Mouse (Mus musculus) limb, embryonic 11.5 days (tissue): ENCODE data around the gene Ccser2. TPM values are rescaled to one million over a fixed set of nuclear protein-coding genes. Genes with fewer than 3 reads are reported as not detected.

ENCODE experiments used
- ATAC-seq: fragments of 200-750 bp; cut with Nextera tagmentation; 2 replicates; pipeline ENCODE4 v1.8.0; 2017; ENCODE audit warnings: low read depth; ENCODE audit not compliant: insufficient number of reproducible peaks, low FRiP score, low TSS enrichment
- DNase-seq: peaks from one replicate; pipeline ENCODE4 v3.0.0-alpha.2; 2015; ENCODE audit warnings: low spot score
- H3K27ac ChIP-seq: fragments of 300-500 bp; sonication (generic); replicated peaks from 2 replicates; pipeline ENCODE4 v1.5.1; 2014; ENCODE audit warnings: low read depth, mild to moderate bottlenecking, low read length
- H3K27me3 ChIP-seq: fragments of 300-500 bp; sonication (generic); 2 replicates; pipeline ENCODE4 v1.6.1; 2014; ENCODE audit warnings: mild to moderate bottlenecking, low read length, mixed read lengths; ENCODE audit not compliant: control insufficient read depth, insufficient read depth
- H3K36me3 ChIP-seq: fragments of 300-500 bp; sonication (generic); 2 replicates; pipeline ENCODE4 v1.6.1; 2014; ENCODE audit warnings: mild to moderate bottlenecking, low read length, moderate library complexity, mixed read lengths; ENCODE audit not compliant: control insufficient read depth, insufficient read depth
- H3K4me1 ChIP-seq: fragments of 300-500 bp; sonication (generic); 2 replicates; pipeline ENCODE4 v1.6.1; 2014; ENCODE audit warnings: low read length, mixed read lengths; ENCODE audit not compliant: control insufficient read depth, insufficient read depth
- H3K4me2 ChIP-seq: fragments of 300-500 bp; sonication (generic); 2 replicates; pipeline ENCODE4 v1.6.1; 2014; ENCODE audit warnings: low read depth, mild to moderate bottlenecking, moderate library complexity; ENCODE audit not compliant: severe bottlenecking
- H3K4me3 ChIP-seq: fragments of 300-500 bp; sonication (generic); 2 replicates; pipeline ENCODE4 v1.5.1; 2014; ENCODE audit warnings: low read depth, low read length
- H3K9ac ChIP-seq: fragments of 300-500 bp; sonication (generic); 2 replicates; pipeline ENCODE4 v1.6.1; 2014; ENCODE audit warnings: mild to moderate bottlenecking, low read length
- H3K9me3 ChIP-seq: fragments of 300-500 bp; sonication (generic); 2 replicates; pipeline ENCODE4 v1.6.1; 2016; ENCODE audit warnings: low read length; ENCODE audit not compliant: control insufficient read depth
- WGBS: fragments of 180-500 bp; shearing (Covaris S2); extraction: QIAGEN DNeasy Blood & Tissue Kit; methylation state at CpG from one replicate; pipeline ENCODE4 v1.1.7; 2014; 5-methylcytosine and 5-hydroxymethylcytosine counted together
- polyA plus RNA-seq: library from polyadenylated mRNA; unstranded; fragments of >200 nt; fragmentation: Nextera tagmentation; extraction: Ambion mirVana; gene quantifications from 2 replicates; pipeline ENCODE4 v1.2.1, GENCODE M21; 2014

Ccser2 gene
- polyA plus RNA-seq, 1 experiment from 2014 or later, result 29.7 TPM

GRCm38 (mm10) chr14:36870257-36870656, 98.3 kb downstream of the Ccser2 start:
- no peaks in the 10 kb centered on the region for H3K27me3 ChIP-seq
- H3K36me3 ChIP-seq, result no peaks in the 10 kb centered on the region
- DNase-seq, result no peak
- no peak overlapping the region for H3K27ac ChIP-seq
- H3K9ac ChIP-seq, result no peak overlapping the region
- no peak for ATAC-seq
- no peak overlapping the region for H3K4me2 ChIP-seq
- no peak overlapping the region for H3K4me3 ChIP-seq
- H3K4me1 ChIP-seq, result no peaks in the 10 kb centered on the region
- no peaks in the 10 kb centered on the region for H3K9me3 ChIP-seq
- 91% methylated on average over 6 of the region's 6 CpGs for WGBS

- ATAC-seq, result no peak
- WGBS, result 84% methylated on average over 14 of the region's 14 CpGs
Measured at GRCm38 (mm10) chr14:36868769-36869362, 99.7 kb downstream of the Ccser2 start.

GRCm38 (mm10) chr14:36866966-36867700, 101.4 kb downstream of the Ccser2 start:
- Histone ChIP-seq H3K4me1 (no peaks in the 10 kb centered on the region), H3K27me3 (no peaks in the 10 kb centered on the region), H3K9me3 (no peaks in the 10 kb centered on the region), H3K27ac (no peak overlapping the region), H3K9ac (no peak overlapping the region), H3K4me2 (no peak overlapping the region), H3K4me3 (no peak overlapping the region), H3K36me3 (no peaks in the 10 kb centered on the region)
- DNase-seq (peak; percentile 72), ATAC-seq (no peak)
- 18% methylated on average over 6 of the region's 6 CpGs for WGBS

More at GRCm38 (mm10) chr14:36868769-36869362, 99.7 kb downstream of the Ccser2 start:
- Histone ChIP-seq H3K9me3 (no peaks in the 10 kb centered on the region), H3K27me3 (no peaks in the 10 kb centered on the region), H3K9ac (no peak overlapping the region), H3K4me1 (no peaks in the 10 kb centered on the region), H3K4me3 (no peak overlapping the region), H3K27ac (no peak overlapping the region), H3K36me3 (no peaks in the 10 kb centered on the region), H3K4me2 (no peak overlapping the region)
- DNase-seq, result no peak

- no peak for ATAC-seq
- peak; percentile 93 for DNase-seq
- 27% methylated on average over 15 of the region's 15 CpGs for WGBS
- Histone ChIP-seq H3K4me3 (no peak overlapping the region), H3K27ac (no peak overlapping the region), H3K9me3 (no peaks in the 10 kb centered on the region), H3K36me3 (no peaks in the 10 kb centered on the region), H3K9ac (no peak overlapping the region), H3K27me3 (no peaks in the 10 kb centered on the region), H3K4me1 (no peaks in the 10 kb centered on the region), H3K4me2 (no peak overlapping the region)
Measured at GRCm38 (mm10) chr14:36863877-36864489, 104.6 kb downstream of the Ccser2 start.

GRCm38 (mm10) chr14:36862387-36862786, 106.2 kb downstream of the Ccser2 start:
- Histone ChIP-seq H3K4me3 (no peak overlapping the region), H3K36me3 (no peaks in the 10 kb centered on the region), H3K4me2 (no peak overlapping the region), H3K27me3 (no peaks in the 10 kb centered on the region), H3K9ac (no peak overlapping the region), H3K9me3 (no peaks in the 10 kb centered on the region), H3K4me1 (no peaks in the 10 kb centered on the region), H3K27ac (no peak overlapping the region)
- DNase-seq, result peak; percentile 75
- peak; percentile 45; the same call in 1 of the 2 replicates for ATAC-seq
- WGBS, result 28% methylated on average over 7 of the region's 7 CpGs

GRCm38 (mm10) chr14:36858932-36859331, 109.6 kb downstream of the Ccser2 start:
- no peaks in the 10 kb centered on the region for H3K9me3 ChIP-seq
- H3K9ac ChIP-seq, result no peak overlapping the region
- 69% methylated on average over 4 of the region's 4 CpGs for WGBS
- H3K4me3 ChIP-seq, result no peak overlapping the region
- H3K36me3 ChIP-seq, result no peaks in the 10 kb centered on the region
- H3K4me2 ChIP-seq, result no peak overlapping the region
- no peaks in the 10 kb centered on the region for H3K4me1 ChIP-seq
- no peak for DNase-seq
- ATAC-seq, result no peak
- H3K27me3 ChIP-seq, result no peaks in the 10 kb centered on the region
- H3K27ac ChIP-seq, result no peak overlapping the region

GRCm38 (mm10) chr14:36852972-36853371, 115.6 kb downstream of the Ccser2 start:
- Histone ChIP-seq H3K4me1 (no peaks in the 10 kb centered on the region), H3K9ac (no peak overlapping the region), H3K36me3 (no peaks in the 10 kb centered on the region), H3K27ac (no peak overlapping the region), H3K27me3 (no peaks in the 10 kb centered on the region), H3K4me3 (no peak overlapping the region), H3K9me3 (no peaks in the 10 kb centered on the region), H3K4me2 (no peak overlapping the region)
- ATAC-seq (no peak), DNase-seq (peak; percentile 45)
- WGBS, result 76% methylated on average over 4 of the region's 4 CpGs

- ATAC-seq (no peak), DNase-seq (no peak)
- Histone ChIP-seq H3K4me3 (no peak overlapping the region), H3K9ac (no peak overlapping the region), H3K36me3 (no peaks in the 10 kb centered on the region), H3K9me3 (no peaks in the 10 kb centered on the region), H3K4me1 (no peaks in the 10 kb centered on the region), H3K27ac (no peak overlapping the region), H3K4me2 (no peak overlapping the region), H3K27me3 (no peaks in the 10 kb centered on the region)
- 18% methylated on average over 1 of the region's 1 CpGs for WGBS
Measured at GRCm38 (mm10) chr14:36848860-36849259, 119.7 kb downstream of the Ccser2 start.
